Mouse (Mus musculus): ENCODE measurements around the gene Aldh18a1. TPM values are rescaled to one million over a fixed set of nuclear protein-coding genes. Genes with fewer than 3 reads are reported as not detected.

Aldh18a1 gene
- total and polyA plus RNA-seq, 3 experiments, result 35.3 to 214 (median 89.7) TPM

- Histone ChIP-seq H3K36me3 (ENCODE audit: control insufficient read depth in 1 of 2, insufficient read depth in 2 of 2, low read length in 2 of 2) (peaks cover 0 to 5% of the 10 kb centered on the region in 2 experiments; a peak in 2 of 4 replicates), H3K79me2 (ENCODE audit: control insufficient read depth, insufficient read depth, low read length, poor library complexity) (no peaks in the 10 kb centered on the region), H3K4me1 (ENCODE audit: control insufficient read depth in 1 of 2, insufficient read depth in 2 of 2, low read length in 2 of 2) (peaks cover 5 to 9% of the 10 kb centered on the region in 2 experiments; a peak in 2 of 4 replicates), H3K27ac (ENCODE audit: control insufficient read depth, low read depth, low read length) (no peak overlapping the region), H3K9ac (ENCODE audit: control insufficient read depth, low read depth, low read length, poor library complexity, severe bottlenecking) (no peak overlapping the region), H3K4me3 (ENCODE audit: control insufficient read depth in 1 of 2, insufficient read depth in 1 of 2, low read depth in 2 of 2, low read length in 2 of 2) (no peak overlapping the region), H3K9me3 (replicated peaks; ENCODE audit: insufficient read depth, low read length) (no peaks in the 10 kb centered on the region), H3K27me3 (ENCODE audit: control insufficient read depth in 1 of 2, insufficient read depth in 2 of 2, low read length in 2 of 2) (no peaks in the 10 kb centered on the region; a peak in 2 of 4 replicates)
- no peak for DNase-seq (ENCODE audit: low read depth, low spot score)
- TF ChIP-seq BHLHE40 (IDR thresholded peaks at IDR 0.05; ENCODE audit: borderline replicate concordance, low read depth, low read length) (no peak), JUND (IDR thresholded peaks at IDR 0.05; ENCODE audit: low read depth, low read length) (no peak), ZKSCAN1 (IDR thresholded peaks at IDR 0.05; ENCODE audit: low read depth, low read length) (no peak), MEF2A (IDR thresholded peaks at IDR 0.05; ENCODE audit: extremely low read depth, insufficient replicate concordance, low read depth, low read length, poor library complexity, severe bottlenecking) (no peak), NELFE (IDR thresholded peaks at IDR 0.05; ENCODE audit: low read depth, low read length) (no peak), E2F4 (IDR thresholded peaks at IDR 0.05; ENCODE audit: borderline replicate concordance, low read depth, low read length) (no peak), UBTF (IDR thresholded peaks at IDR 0.05; ENCODE audit: borderline replicate concordance, insufficient read depth, low read depth, low read length) (no peak), GATA1 (IDR thresholded peaks at IDR 0.05; ENCODE audit: low read depth, low read length) (no peak), MAFK (IDR thresholded peaks at IDR 0.05; ENCODE audit: borderline replicate concordance, low read depth, low read length) (no peak), MXI1 (IDR thresholded peaks at IDR 0.05; ENCODE audit: low read depth, low read length) (no peak), ETS1 (IDR thresholded peaks at IDR 0.05; ENCODE audit: low read depth, low read length) (no peak), RAD21 (IDR thresholded peaks at IDR 0.05; ENCODE audit: low read depth, low read length) (no peak), KAT2A (conservative IDR thresholded peaks at IDR 0.05; ENCODE audit: low read depth, low read length) (no peak), USF1 (IDR thresholded peaks at IDR 0.05; ENCODE audit: low read depth, low read length) (no peak), POLR2AphosphoS5 (IDR thresholded peaks at IDR 0.05; ENCODE audit: borderline replicate concordance, low read depth, low read length) (no peak), EP300 (IDR thresholded peaks at IDR 0.05; ENCODE audit: low read depth in 1 of 2, low read length in 2 of 2) (no peak), MYB (IDR thresholded peaks at IDR 0.05; ENCODE audit: low read depth, low read length) (no peak), NRF1 (IDR thresholded peaks at IDR 0.05; ENCODE audit: insufficient read depth, low read depth, low read length, poor library complexity, severe bottlenecking) (no peak), HCFC1 (IDR thresholded peaks at IDR 0.05; ENCODE audit: low read depth, low read length) (no peak), MYC (IDR thresholded peaks at IDR 0.05; ENCODE audit: low read depth, low read length) (no peak)
Measured at GRCm38 (mm10) chr19:40632193-40632592, 43.9 kb upstream of the Aldh18a1 start.

GRCm38 (mm10) chr19:40630606-40631005 lies 42.3 kb upstream of the Aldh18a1 start:
- Histone ChIP-seq H3K27me3 (ENCODE audit: control insufficient read depth in 1 of 2, insufficient read depth in 2 of 2, low read length in 2 of 2) (no peaks in the 10 kb centered on the region; a peak in 3 of 4 replicates), H3K36me3 (ENCODE audit: control insufficient read depth in 1 of 2, insufficient read depth in 2 of 2, low read length in 2 of 2) (no peaks in the 10 kb centered on the region; a peak in 1 of 4 replicates), H3K27ac (ENCODE audit: control insufficient read depth, low read depth, low read length) (no peak overlapping the region), H3K4me1 (ENCODE audit: control insufficient read depth in 1 of 2, insufficient read depth in 2 of 2, low read length in 2 of 2) (peaks cover 0 to 3% of the 10 kb centered on the region in 2 experiments; a peak in 1 of 4 replicates), H3K79me2 (ENCODE audit: control insufficient read depth, insufficient read depth, low read length, poor library complexity) (no peaks in the 10 kb centered on the region), H3K9ac (ENCODE audit: control insufficient read depth, low read depth, low read length, poor library complexity, severe bottlenecking) (no peak overlapping the region), H3K9me3 (replicated peaks; ENCODE audit: insufficient read depth, low read length) (no peaks in the 10 kb centered on the region), H3K4me3 (ENCODE audit: control insufficient read depth in 1 of 2, insufficient read depth in 1 of 2, low read depth in 2 of 2, low read length in 2 of 2) (no peak overlapping the region)
- no peak for TF ChIP-seq RCOR1 (IDR thresholded peaks at IDR 0.05; ENCODE audit: low read depth, low read length)
- peak; percentile 41; the same call in 1 of the 2 replicates for TF ChIP-seq ZNF384 (IDR thresholded peaks at IDR 0.05; ENCODE audit: low read depth, low read length)
- peak; percentile 49 for DNase-seq (ENCODE audit: low read depth, low spot score)

Measured in MEL (cell line).